In genomic region chr8:106508456-106508855, GRCm38 (mm10) we compare ENCODE assay signal across 11 mouse cellular contexts. TPM values are rescaled to one million over a fixed set of nuclear protein-coding genes. Genes with fewer than 3 reads are reported as not detected.
A peak's percentile ranks its signal among the peaks of the same experiment; 100 is the strongest.
DNase-seq lines count a peak whose midpoint lies in the region; ATAC-seq lines count a peak whose summit lies in the region.
"Had no signal": no experiment of that assay in that cellular context is flagged by ENCODE, and none has a peak within 500 bp of the region (broad histone marks: within the 10 kb centered on the region; RNA-seq: fewer than 3 reads in every experiment).

No protein-coding gene starts in this region.

- peak overlapping the region; percentile 77; the same call in 1 of the 2 replicates for H3K4me2 ChIP-seq in neural tube, embryonic 11.5 days (ENCODE audit: low read depth)
- peak overlapping the region; percentile 69 for H3K4me2 ChIP-seq in forebrain, embryonic 16.5 days (ENCODE audit: low read length)
- peak overlapping the region; percentile 63 for H3K4me2 ChIP-seq in limb, embryonic 11.5 days (ENCODE audit: low read depth, severe bottlenecking)
- peak overlapping the region; percentile 69 for H3K4me2 ChIP-seq in stomach, embryonic 15.5 days

- H3K4me3 ChIP-seq in neural tube, embryonic 11.5 days (ENCODE audit: low read depth, low read length), result peak overlapping the region; percentile 36; the same call in 1 of the 2 replicates
- H3K4me3 ChIP-seq in forebrain, embryonic 16.5 days (replicated peaks; ENCODE audit: low read length), result no peak overlapping the region; the same call in 1 of the 2 replicates
- H3K4me3 ChIP-seq in limb, embryonic 11.5 days (ENCODE audit: low read depth, low read length), result no peak overlapping the region
- H3K4me3 ChIP-seq in stomach, embryonic 15.5 days (replicated peaks), result no peak overlapping the region

- H3K9ac ChIP-seq in neural tube, embryonic 11.5 days (ENCODE audit: low read length), result peak overlapping the region; percentile 44; the same call in 1 of the 2 replicates
- no peak overlapping the region for H3K9ac ChIP-seq in forebrain, embryonic 16.5 days (replicated peaks; ENCODE audit: low read depth, low read length)
- no peak overlapping the region; the same call in 1 of the 2 replicates for H3K9ac ChIP-seq in limb, embryonic 11.5 days (ENCODE audit: low read length)
- no peak overlapping the region for H3K9ac ChIP-seq in stomach, embryonic 15.5 days

- H3K9me3 ChIP-seq in neural tube, embryonic 11.5 days (ENCODE audit: control insufficient read depth, low read length), result no peaks in the 10 kb centered on the region
- no peaks in the 10 kb centered on the region for H3K9me3 ChIP-seq in forebrain, embryonic 16.5 days (ENCODE audit: control insufficient read depth, low read length)
- H3K9me3 ChIP-seq in limb, embryonic 11.5 days (ENCODE audit: control insufficient read depth, low read length), result no peaks in the 10 kb centered on the region
- H3K9me3 ChIP-seq in stomach, embryonic 15.5 days, result no peaks in the 10 kb centered on the region

- H3K27ac ChIP-seq in neural tube, embryonic 11.5 days (ENCODE audit: low read depth, low read length), result no peak overlapping the region
- H3K27ac ChIP-seq in forebrain, embryonic 16.5 days (ENCODE audit: low read length), result no peak overlapping the region
- peak overlapping the region; percentile 76 for H3K27ac ChIP-seq in limb, embryonic 11.5 days (replicated peaks; ENCODE audit: low read depth, low read length)
- H3K27ac ChIP-seq in stomach, embryonic 15.5 days, result peak overlapping the region; percentile 73

- 21% methylated on average over 3 of the region's 3 CpGs for WGBS in neural tube, embryonic 11.5 days
- WGBS in forebrain, embryonic 16.5 days, result 12% methylated on average over 3 of the region's 3 CpGs
- WGBS in limb, embryonic 11.5 days, result 25% methylated on average over 3 of the region's 3 CpGs
- 32% methylated on average over 3 of the region's 3 CpGs for WGBS in stomach, embryonic 15.5 days

- no peak for DNase-seq in neural tube, embryonic 11.5 days (ENCODE audit: low spot score)
- DNase-seq in neural tube, embryonic 10.5 days (ENCODE audit: extremely low spot score, low spot score), result no peak
- no peak for DNase-seq in limb, embryonic 11.5 days (ENCODE audit: low spot score)
- DNase-seq in cerebellum, postnatal 36 days, result no peak
- DNase-seq in cerebellum, postnatal 14 days, result no peak

- peaks cover 24% of the 10 kb centered on the region for H3K4me1 ChIP-seq in neural tube, embryonic 11.5 days (ENCODE audit: control insufficient read depth, insufficient read depth, low read length)
- peaks cover 29% of the 10 kb centered on the region for H3K4me1 ChIP-seq in forebrain, embryonic 16.5 days (replicated peaks; ENCODE audit: control insufficient read depth, insufficient read depth, low read length)
- H3K4me1 ChIP-seq in limb, embryonic 11.5 days (ENCODE audit: control insufficient read depth, insufficient read depth, low read length), result peaks cover 33% of the 10 kb centered on the region
- peaks cover 40% of the 10 kb centered on the region for H3K4me1 ChIP-seq in stomach, embryonic 15.5 days

- no peak for ATAC-seq in neural tube, embryonic 11.5 days (ENCODE audit: insufficient read depth, low FRiP score, low TSS enrichment)
- no peak for ATAC-seq in forebrain, embryonic 16.5 days
- ATAC-seq in limb, embryonic 11.5 days (ENCODE audit: insufficient number of reproducible peaks, low FRiP score, low TSS enrichment, low read depth), result no peak
- ATAC-seq in stomach, embryonic 15.5 days (ENCODE audit: insufficient read depth, low FRiP score, low read depth), result no peak

- no peaks in the 10 kb centered on the region for H3K36me3 ChIP-seq in neural tube, embryonic 11.5 days (ENCODE audit: control insufficient read depth, insufficient read depth, low read length)
- H3K36me3 ChIP-seq in forebrain, embryonic 16.5 days (ENCODE audit: control insufficient read depth, insufficient read depth), result no peaks in the 10 kb centered on the region
- no peaks in the 10 kb centered on the region for H3K36me3 ChIP-seq in limb, embryonic 11.5 days (ENCODE audit: control insufficient read depth, insufficient read depth, low read length)
- H3K36me3 ChIP-seq in stomach, embryonic 15.5 days, result no peaks in the 10 kb centered on the region

- H3K27me3 ChIP-seq in neural tube, embryonic 11.5 days (ENCODE audit: control insufficient read depth, insufficient read depth, low read length), result peaks cover 42% of the 10 kb centered on the region
- peaks cover 64% of the 10 kb centered on the region for H3K27me3 ChIP-seq in forebrain, embryonic 16.5 days (replicated peaks; ENCODE audit: control insufficient read depth, insufficient read depth, low read length)
- H3K27me3 ChIP-seq in limb, embryonic 11.5 days (ENCODE audit: control insufficient read depth, insufficient read depth, low read length), result 0 out of 2 replicates have a peak, but pooled peaks cover 3% of the 10 kb centered on the region
- no peaks in the 10 kb centered on the region for H3K27me3 ChIP-seq in stomach, embryonic 15.5 days (replicated peaks)

RNA-seq across cellular contexts. Expression of gene Cdh3, which starts 2.2 kb away (rescaled TPM):
- 5.4 and 7.5 TPM in 2 replicates for polyA plus RNA-seq in neural tube, embryonic 11.5 days (2014; fragmentation: Nextera tagmentation; extraction: Ambion mirVana)
- 0.91 and 1.2 TPM in 2 replicates for polyA plus RNA-seq in forebrain, embryonic 16.5 days (2015; fragmentation: Nextera tagmentation; extraction: Ambion mirVana)
- 28.5 and 40.7 TPM in 2 replicates for polyA plus RNA-seq in limb, embryonic 11.5 days (2014; fragmentation: Nextera tagmentation; extraction: Ambion mirVana)
- 16.3 and 17.2 TPM in 2 replicates for polyA plus RNA-seq in stomach, embryonic 15.5 days (2015; fragmentation: Nextera tagmentation; extraction: Ambion mirVana)

RNA-seq across cellular contexts. Expression of gene 6030452D12Rik, which starts 8.1 kb away (rescaled TPM):
- not detected in 2 replicates for polyA plus RNA-seq in neural tube, embryonic 11.5 days (2014; fragmentation: Nextera tagmentation; extraction: Ambion mirVana)
- not detected in 2 replicates for polyA plus RNA-seq in forebrain, embryonic 16.5 days (2015; fragmentation: Nextera tagmentation; extraction: Ambion mirVana)
- not detected in 2 replicates for polyA plus RNA-seq in limb, embryonic 11.5 days (2014; fragmentation: Nextera tagmentation; extraction: Ambion mirVana)
- polyA plus RNA-seq in stomach, embryonic 15.5 days (2015; fragmentation: Nextera tagmentation; extraction: Ambion mirVana), result not detected in 2 replicates
- polyA plus RNA-seq: frontal cortex, adult 2 months; large intestine, adult 2 months; liver, embryonic 16.5 days; thymus, postnatal 0 days had no signal

Comparison
In these comparisons a context has a peak if more than half of its experiments do, and no peak if none do; other contexts are left out.
1. H3K27ac ChIP-seq: peak in limb, embryonic 11.5 days (single experiment) and stomach, embryonic 15.5 days (single experiment); none in neural tube, embryonic 11.5 days (single experiment) and forebrain, embryonic 16.5 days (single experiment).
2. Peak in every context shown above with its lines, with median percentiles within 50 percentile points of each other: H3K4me2 ChIP-seq.